Mouse (Mus musculus) layer of hippocampus, postnatal 25 days (tissue): ENCODE results near the gene Tbx2. TPM values are rescaled to one million over a fixed set of nuclear protein-coding genes. Genes with fewer than 3 reads are reported as not detected.

Experiments
- DNase-seq, 2 experiments: peaks; one replicate each; pipeline ENCODE4 v3.0.0; 2022; ENCODE audit warnings: mixed read lengths in 2 of 2, low spot score in 1 of 2; ENCODE audit errors: extremely low spot score in 1 of 2
- total RNA-seq, 2 experiments: library from RNA; stranded (reverse); gene quantifications; 2 replicates each; pipeline ENCODE4 v1.2.3; 2021

Gene Tbx2
- total RNA-seq, result 1 to 10 TPM; 1.7 to 3.0 TPM

DNA sequence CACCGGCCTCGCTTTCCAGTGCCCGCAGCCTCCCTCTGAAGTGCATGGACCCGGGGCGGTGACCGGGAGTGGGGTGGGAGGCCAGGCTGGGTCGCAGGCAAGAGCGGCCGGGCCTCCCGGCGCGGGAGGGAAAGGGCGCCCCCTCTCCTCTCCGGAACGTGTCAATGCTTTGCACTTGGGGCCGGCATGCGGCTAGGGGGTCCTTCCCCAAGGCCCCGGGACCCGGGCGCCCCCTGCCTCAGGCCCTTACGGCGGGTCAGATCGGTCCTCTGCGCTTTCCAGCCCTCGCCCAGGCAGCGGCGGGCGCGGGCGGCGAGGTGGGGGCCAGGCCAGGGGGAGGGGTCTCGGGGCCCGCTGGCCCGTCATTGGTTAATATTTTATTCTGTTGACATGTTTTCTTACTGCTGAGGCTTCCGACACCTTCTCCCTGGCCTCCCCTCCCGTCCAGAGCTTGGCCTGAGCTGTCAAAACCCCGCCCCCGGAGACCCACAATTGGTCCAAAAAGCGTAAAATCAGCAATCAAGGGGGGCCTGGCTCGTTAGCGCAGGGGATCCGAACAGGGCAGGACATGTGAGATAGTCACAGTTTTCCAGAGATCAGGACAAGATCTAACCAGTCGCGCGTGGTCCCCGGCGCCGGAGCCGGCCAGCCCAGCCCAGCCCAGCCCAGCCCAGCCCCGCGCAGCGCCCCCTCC lies at the start of gene Tbx2:
Tbx2 (plus strand) TSS at position 321 of the 694 bp plus-strand sequence.
- no peak for DNase-seq

GRCm38 (mm10) chr11:85786113-85786718 lies 46.1 kb upstream of the Tbx2 start:
- DNase-seq, result no peak

DNA sequence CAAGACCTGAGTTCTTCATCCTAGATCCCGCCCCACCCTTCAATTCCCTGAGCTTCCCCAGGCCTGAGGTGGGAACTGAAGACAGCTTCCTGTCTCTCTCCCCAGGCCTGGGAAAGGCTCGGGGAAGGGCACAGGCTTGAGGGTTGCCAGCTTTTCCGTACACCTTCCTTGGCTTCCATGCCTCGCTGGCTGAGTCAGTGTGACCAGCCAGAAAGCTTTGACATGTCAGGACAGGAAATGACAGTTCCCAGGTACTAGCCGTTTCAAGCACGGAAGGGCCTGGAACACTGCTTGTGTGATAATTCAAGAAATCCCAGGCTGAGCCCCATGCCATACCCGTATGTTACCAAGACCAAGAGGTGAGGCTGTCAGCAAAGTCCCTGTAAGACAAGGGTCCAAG lies 42.6 kb upstream of the Tbx2 start:
- DNase-seq, result no peak

DNA sequence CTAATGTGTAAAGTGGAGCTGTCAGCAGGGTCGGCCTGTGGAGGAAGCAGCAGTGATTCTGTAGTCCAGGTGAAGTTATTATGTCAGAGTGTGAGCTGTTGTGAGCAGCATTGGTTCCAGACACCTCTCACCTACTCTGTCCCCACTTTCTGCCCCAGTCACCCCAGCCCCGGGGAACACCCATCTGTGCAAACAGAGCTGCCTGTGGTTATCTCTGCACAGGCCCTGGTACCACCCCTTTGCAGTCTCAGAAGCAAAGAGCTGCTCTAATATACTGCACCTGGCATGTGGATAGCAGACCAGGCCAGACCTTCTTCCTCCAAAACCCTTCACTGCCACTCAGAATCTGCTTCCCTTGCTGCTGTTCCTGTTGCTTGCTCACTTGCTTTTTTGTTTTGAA lies 42.1 kb upstream of the Tbx2 start:
- no peak for DNase-seq

DNA sequence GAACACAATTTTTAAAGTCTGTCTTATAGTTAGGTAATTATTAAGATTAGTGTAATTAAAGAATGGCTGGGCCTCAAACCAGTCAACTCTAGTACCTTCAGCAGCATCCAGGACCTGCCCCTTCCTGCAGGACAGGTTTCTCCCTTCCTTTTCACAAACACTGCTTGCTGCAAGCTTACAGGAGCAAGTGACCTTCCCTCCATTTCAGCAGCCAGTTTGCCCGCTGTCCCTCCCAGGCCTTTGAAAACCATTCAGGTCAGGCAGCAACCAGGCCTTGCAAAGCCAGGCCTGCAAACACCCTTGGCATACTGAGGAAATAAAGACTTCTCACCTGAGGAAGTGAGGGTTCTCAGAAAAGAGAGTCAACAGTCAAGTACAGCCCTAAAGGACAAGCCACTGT lies 41.1 kb upstream of the Tbx2 start:
- no peak for DNase-seq

- no peak for DNase-seq
Measured at GRCm38 (mm10) chr11:85792534-85793215, 39.7 kb upstream of the Tbx2 start.

DNA sequence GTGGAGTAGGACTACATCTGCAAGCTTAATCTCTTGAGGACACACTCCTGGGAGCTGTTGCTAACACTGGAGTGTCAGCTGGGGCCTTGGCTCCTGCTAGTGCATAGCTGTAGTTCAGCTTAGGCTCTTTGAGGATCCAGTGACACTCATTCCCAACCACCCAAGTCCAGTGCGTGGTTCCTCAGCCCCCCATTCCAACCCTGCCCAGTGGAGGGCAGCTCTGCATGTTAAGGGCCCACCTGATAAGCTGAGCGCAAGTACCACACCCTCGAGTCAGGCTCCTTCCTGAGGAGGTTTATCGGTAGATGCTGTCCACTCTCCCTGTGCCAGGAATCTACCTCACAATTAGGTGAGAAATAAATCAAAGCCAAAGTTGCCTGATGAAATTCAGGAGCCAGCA lies 32.9 kb upstream of the Tbx2 start:
- DNase-seq, result no peak

- no peak for DNase-seq
Measured at GRCm38 (mm10) chr11:85799856-85800255, 32.5 kb upstream of the Tbx2 start.

- no peak for DNase-seq
Measured at GRCm38 (mm10) chr11:85800380-85800779, 32.0 kb upstream of the Tbx2 start.

- no peak for DNase-seq
Measured at GRCm38 (mm10) chr11:85804048-85804447, 28.3 kb upstream of the Tbx2 start.

GRCm38 (mm10) chr11:85805779-85806178 lies 26.6 kb upstream of the Tbx2 start:
- no peak for DNase-seq

- DNase-seq, result no peak
Measured at GRCm38 (mm10) chr11:85807353-85807752, 25.0 kb upstream of the Tbx2 start.

DNA sequence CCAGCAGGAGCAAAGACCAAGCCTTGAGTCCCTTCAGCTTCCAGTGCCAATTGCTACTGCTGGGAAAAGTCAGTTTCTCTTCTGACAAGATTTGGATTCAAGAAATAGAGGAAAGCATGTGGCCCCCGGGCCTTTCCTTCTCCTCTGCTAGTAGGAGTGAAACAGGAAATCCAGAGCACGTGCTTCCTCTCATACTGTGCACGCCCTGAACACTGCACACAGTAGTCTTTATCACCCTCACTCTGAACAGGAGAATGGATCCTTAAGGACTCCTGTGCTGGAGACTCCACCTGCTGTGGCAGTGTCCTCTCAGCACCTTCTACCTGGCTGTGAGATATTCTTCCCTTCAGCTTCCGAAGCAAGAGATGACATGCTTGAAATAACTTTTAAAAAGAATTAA lies 21.1 kb upstream of the Tbx2 start:
- no peak for DNase-seq

- DNase-seq, result no peak
Measured at GRCm38 (mm10) chr11:85811676-85812075, 20.7 kb upstream of the Tbx2 start.

GRCm38 (mm10) chr11:85812201-85812966 lies 20.0 kb upstream of the Tbx2 start:
- no peak for DNase-seq

DNA sequence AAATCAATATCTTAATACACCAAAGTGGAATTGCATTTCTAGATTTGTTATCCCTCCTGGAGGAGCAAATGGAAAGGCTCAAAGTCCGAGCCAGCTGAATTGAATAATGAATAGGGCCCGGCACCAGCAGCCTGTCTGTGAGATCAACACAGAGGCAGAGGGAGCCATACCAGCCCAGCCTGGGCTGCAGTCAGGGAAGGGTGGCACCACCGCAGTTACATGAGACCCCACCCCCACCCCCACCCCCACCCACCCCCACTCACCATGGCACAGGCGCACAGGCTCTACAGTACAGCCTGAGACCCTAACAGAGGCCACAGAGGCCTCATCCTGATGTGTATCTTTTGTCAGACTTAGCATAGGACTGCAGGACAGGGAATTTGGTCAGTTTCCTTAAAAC lies 17.7 kb upstream of the Tbx2 start:
- no peak for DNase-seq

DNA sequence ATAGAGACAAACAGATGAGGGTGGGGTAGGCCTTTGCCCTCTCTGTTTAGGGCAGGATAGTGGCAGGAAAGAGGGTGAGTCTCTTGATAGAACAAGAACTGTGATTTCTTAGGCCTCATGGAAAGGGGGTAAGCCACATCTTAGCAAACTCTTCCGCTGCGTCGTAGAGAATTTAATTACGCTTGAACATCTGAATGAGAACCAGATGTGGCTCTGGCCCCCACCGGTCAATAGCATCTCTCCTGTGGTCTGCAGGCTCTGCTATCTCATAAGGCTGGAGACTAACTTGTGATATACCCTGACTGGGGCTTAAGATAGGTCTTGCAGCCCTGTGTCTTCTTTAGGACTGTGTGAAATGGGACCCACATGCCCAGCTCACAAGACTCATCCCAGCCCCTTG lies 15.9 kb upstream of the Tbx2 start:
- no peak for DNase-seq

DNA sequence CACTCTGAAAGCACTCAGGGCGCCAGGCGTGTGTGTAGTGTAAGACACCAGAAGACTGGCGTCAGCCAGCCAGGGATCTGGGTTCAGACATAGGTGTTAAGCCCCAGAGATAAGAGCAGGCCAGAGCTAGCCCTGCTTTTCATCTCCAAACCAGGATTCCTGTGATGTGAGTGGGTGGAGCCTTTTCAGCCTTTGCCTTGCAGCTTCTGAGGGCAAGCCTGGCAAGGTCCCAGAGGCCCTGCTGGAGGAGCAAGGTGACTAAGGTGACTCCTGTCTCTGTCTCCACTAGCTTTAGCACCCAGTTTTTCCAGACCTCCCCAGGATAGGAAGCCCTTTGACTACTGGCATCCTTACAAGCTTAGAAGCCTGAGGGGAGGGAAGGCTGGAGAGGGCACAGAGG lies 13.9 kb upstream of the Tbx2 start:
- no peak for DNase-seq

GRCm38 (mm10) chr11:85820959-85821358 lies 11.4 kb upstream of the Tbx2 start:
- no peak for DNase-seq

DNA sequence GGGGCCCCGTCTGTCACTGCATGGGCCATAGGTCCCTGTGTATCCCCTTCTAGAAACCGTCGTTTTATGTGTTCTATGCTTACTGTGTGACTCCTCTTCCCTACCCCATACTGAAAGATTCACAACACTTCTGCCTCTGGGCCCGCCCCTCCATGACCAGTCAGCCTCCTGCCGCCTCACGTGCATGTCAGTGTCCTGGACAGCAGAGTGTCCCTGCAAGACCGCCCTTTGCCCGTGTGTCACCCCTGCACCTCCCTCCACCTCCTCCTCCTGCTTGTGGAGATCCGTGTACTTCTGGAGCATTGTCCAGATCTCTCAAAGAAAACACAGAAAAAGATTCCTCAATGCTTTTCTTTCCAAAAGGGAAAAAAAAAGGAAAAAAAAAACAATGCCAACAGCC lies 10.7 kb upstream of the Tbx2 start:
- DNase-seq, result no peak

GRCm38 (mm10) chr11:85823181-85823580 lies 9.2 kb upstream of the Tbx2 start:
- DNase-seq, result peak in 1 of 2 experiments; percentile 78
